Mouse (Mus musculus) splenic B cell, adult 2 months (primary cell): ENCODE results near the gene Mup18.
"Not testable (repeated sequence)": the region's sequence is repeated elsewhere in the genome, so short reads cannot be mapped to it uniquely, and the experiment has no call there.

ENCODE experiments used
- DNase-seq: peaks from one replicate; pipeline ENCODE4 v3.0.0-alpha.2; 2011; ENCODE audit warnings: low read depth, low spot score
- H3K27me3 ChIP-seq: 2 replicates; pipeline ENCODE4 v1.6.1; 2012; ENCODE audit warnings: mild to moderate bottlenecking, low read length, moderate library complexity, mixed read lengths; ENCODE audit not compliant: control insufficient read depth, poor library complexity, insufficient read depth, severe bottlenecking
- H3K36me3 ChIP-seq: 2 replicates; pipeline ENCODE4 v1.6.1; 2012; ENCODE audit warnings: mild to moderate bottlenecking, low read length, moderate library complexity, mixed read lengths; ENCODE audit not compliant: control insufficient read depth, poor library complexity, insufficient read depth, severe bottlenecking

Mup18 gene

DNA sequence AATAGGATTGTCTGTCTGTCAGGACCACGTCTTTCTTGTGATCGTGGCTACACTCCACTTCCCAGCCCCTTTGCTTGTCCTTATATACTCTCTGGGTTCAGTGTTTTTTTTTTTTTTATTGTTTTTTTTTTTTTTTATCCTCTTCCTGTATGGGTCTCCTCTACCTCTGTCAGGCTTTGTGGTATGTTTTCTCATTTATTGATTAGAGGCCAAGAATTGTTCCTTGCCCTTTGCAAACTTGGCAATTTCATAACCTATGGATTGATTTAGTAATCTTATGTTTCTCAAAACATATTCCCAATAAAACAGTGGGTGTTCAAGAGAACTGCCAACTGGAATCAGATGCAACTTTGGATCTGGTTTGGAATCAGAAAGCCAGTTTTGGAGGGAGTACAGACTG lies at the start of gene Mup18:
Gene Mup18 (minus strand): TSS at position 101 of the 400 bp plus-strand sequence.
- not testable (repeated sequence) for H3K27me3 ChIP-seq, DNase-seq

DNA sequence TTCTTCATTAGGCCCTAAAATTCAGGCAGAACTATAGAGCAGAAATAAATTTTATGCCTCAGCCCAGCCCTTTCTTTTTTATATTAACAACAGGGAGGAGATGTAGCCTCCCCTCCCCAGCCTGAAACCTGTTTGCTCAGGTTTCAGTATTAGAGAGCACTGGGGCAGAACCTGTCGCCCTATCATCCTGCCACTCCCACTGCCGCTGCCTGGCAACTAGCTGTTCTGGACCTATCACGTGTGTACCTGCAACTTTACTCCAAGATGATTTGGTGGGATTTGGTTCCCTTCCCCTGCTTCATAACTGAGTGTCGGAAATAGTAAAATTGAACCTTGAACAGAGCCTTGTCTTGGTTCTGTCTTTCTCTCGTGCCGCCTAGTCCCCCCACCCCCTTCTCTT lies 40.4 kb upstream of the Mup18 start:
- not testable (repeated sequence) for DNase-seq, H3K27me3 ChIP-seq, H3K36me3 ChIP-seq

More for the DNA sequence above, at the start of gene Mup18:
- H3K36me3 ChIP-seq, result not testable (repeated sequence)
